ENCODE assay signal across 8 mouse cellular contexts in genomic region chr8:128685507-128686428, GRCm38 (mm10). TPM values are rescaled to one million over a fixed set of nuclear protein-coding genes. Genes with fewer than 3 reads are reported as not detected.
DNase-seq lines count a peak whose midpoint lies in the region; ATAC-seq lines count a peak whose summit lies in the region.

Gene Itgb1, plus strand, starts transcription at chr8:128685654.

- no peaks in the 10 kb centered on the region for H3K36me3 ChIP-seq in hindbrain, embryonic 10.5 days
- no peaks in the 10 kb centered on the region for H3K36me3 ChIP-seq in lung, embryonic 16.5 days (ENCODE audit: control insufficient read depth, insufficient read depth, low read length)

- peak; percentile 95 for ATAC-seq in lung, embryonic 16.5 days (ENCODE audit: low read depth)

- WGBS in hindbrain, embryonic 10.5 days = under 1% methylated on average over 113 of the region's 113 CpGs
- under 1% methylated on average over 95 of the region's 113 CpGs for WGBS in lung, embryonic 16.5 days

- H3K9ac ChIP-seq in lung, embryonic 16.5 days (ENCODE audit: low read length) = peak within 1 kb of the TSS; percentile 100

- peak within 1 kb of the TSS; percentile 71 for H3K4me2 ChIP-seq in lung, embryonic 16.5 days (ENCODE audit: low read depth, low read length)

- peak within 1 kb of the TSS; percentile 100 for H3K27ac ChIP-seq in hindbrain, embryonic 10.5 days
- H3K27ac ChIP-seq in lung, embryonic 16.5 days (ENCODE audit: low read length) = peak within 1 kb of the TSS; percentile 99

- H3K4me1 ChIP-seq in hindbrain, embryonic 10.5 days (replicated peaks) = peaks cover 37% of the 10 kb centered on the region
- peaks cover 17% of the 10 kb centered on the region for H3K4me1 ChIP-seq in lung, embryonic 16.5 days (replicated peaks; ENCODE audit: control insufficient read depth, insufficient read depth, low read length)

- H3K27me3 ChIP-seq in hindbrain, embryonic 10.5 days (ENCODE audit: insufficient read depth, poor library complexity, severe bottlenecking) = no peaks in the 10 kb centered on the region
- no peaks in the 10 kb centered on the region for H3K27me3 ChIP-seq in lung, embryonic 16.5 days (ENCODE audit: control insufficient read depth, insufficient read depth, low read depth, low read length)

- peak within 1 kb of the TSS; percentile 88 for H3K4me3 ChIP-seq in hindbrain, embryonic 10.5 days
- H3K4me3 ChIP-seq in lung, embryonic 16.5 days (ENCODE audit: low read length) = peak within 1 kb of the TSS; percentile 94

- no peaks in the 10 kb centered on the region for H3K9me3 ChIP-seq in hindbrain, embryonic 10.5 days
- no peaks in the 10 kb centered on the region for H3K9me3 ChIP-seq in lung, embryonic 16.5 days (ENCODE audit: control insufficient read depth, low read length)

- DNase-seq in NIH3T3 (ENCODE audit: low read depth) = peak; percentile 99
- peak; percentile 94 for DNase-seq in cerebellum, adult 9-11 months
- peak; percentile 65 to 89 for DNase-seq in frontal cortex, adult 2 months (ENCODE audit: extremely low spot score in 1 of 2, low spot score in 1 of 2)
- DNase-seq in hindbrain, embryonic 10.5 days (ENCODE audit: low spot score) = peak; percentile 97
- DNase-seq in layer of hippocampus, adult 9-11 months = peak; percentile 89
- peak; percentile 85 for DNase-seq in ovary, postnatal 10 days (ENCODE audit: low spot score)
- DNase-seq in thymus, postnatal 0 days (ENCODE audit: low spot score) = peak; percentile 81

RNA-seq across cellular contexts. Expression of gene Itgb1, which starts in this region (rescaled TPM):
- polyA plus RNA-seq in frontal cortex, adult 2 months (2012; rRNA removed) = 37.8 and 41.9 TPM in 2 replicates
- polyA plus RNA-seq in hindbrain, embryonic 10.5 days (2016; fragmentation: Nextera tagmentation; extraction: Ambion mirVana) = 110 and 136 TPM in 2 replicates
- polyA plus RNA-seq in lung, embryonic 16.5 days (2015; fragmentation: Nextera tagmentation; extraction: Ambion mirVana) = 373 and 384 TPM in 2 replicates
- polyA plus RNA-seq in thymus, postnatal 0 days (2015; fragmentation: Nextera tagmentation; extraction: Ambion mirVana) = 105 and 107 TPM in 2 replicates

Comparison
In these comparisons a context has a peak if more than half of its experiments do, and no peak if none do; other contexts are left out.
1. Peak in every context shown above with its lines: DNase-seq, ATAC-seq, H3K4me3 ChIP-seq and H3K27ac ChIP-seq.